Mouse (Mus musculus): Measurements from ENCODE around the gene Tab1.

- TF ChIP-seq POLR2A (IDR thresholded peaks at IDR 0.05; ENCODE audit: control insufficient read depth, low read depth, low read length) (no peak), CTCF (IDR thresholded peaks at IDR 0.05; ENCODE audit: control insufficient read depth, insufficient read depth, insufficient replicate concordance, low read depth, low read length) (no peak)
Observed at GRCm38 (mm10) chr15:80182072-80182700, 49.3 kb downstream of the Tab1 start.

Measured in testis, adult 2 months (tissue).